Mouse (Mus musculus): ENCODE measurements around the gene Kcnq5. TPM values are rescaled to one million over a fixed set of nuclear protein-coding genes. Genes with fewer than 3 reads are reported as not detected.

The Kcnq5 gene
- polyA plus RNA-seq (2014; fragmentation: Nextera tagmentation; extraction: Ambion mirVana) = 1.4 and 2.2 TPM in 2 replicates

DNA sequence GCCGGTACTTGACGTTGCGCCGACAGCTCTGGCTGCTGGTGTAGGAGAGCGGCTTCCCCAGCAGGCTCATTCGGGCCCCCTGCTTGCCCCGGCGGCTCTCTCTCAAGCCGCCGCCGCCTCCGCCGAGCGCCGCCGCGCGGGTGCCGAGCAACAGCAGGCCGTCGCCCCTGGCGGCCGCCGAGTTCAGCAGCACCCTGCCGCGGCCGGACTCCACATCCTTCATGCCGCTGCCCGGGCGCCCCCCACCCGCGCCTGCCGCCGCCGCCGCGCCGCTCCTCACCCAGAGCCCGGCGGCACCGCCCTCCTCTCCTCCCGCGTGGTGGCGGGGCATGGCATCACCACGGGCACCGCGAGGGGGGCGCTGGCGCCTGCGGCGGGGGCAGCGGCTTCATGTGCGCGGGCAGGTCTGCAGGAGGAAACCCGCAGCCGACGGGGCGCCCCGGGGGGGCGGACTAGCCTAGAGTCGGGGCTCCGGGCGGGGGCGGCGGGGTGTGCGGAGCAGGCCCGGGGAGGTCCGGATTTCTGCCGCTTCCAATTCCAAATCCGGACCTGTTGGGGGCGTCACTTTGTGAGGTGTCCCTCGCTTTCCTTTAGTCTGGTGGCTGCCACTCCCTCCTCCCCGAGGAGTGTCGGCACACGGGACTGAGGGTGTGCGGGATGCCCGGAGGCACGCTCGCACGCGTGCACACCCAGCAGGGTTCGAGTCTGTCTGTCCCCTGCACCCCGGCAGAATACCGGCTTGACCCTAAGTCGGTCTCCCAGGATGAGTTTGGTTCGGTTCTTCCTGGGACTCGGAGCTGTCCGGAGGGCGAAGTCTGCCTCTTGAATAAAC lies at the start of gene Kcnq5:
Kcnq5 (minus strand) TSS at position 692 of the 832 bp plus-strand sequence.
- WGBS = under 1% methylated on average over 36 of the region's 89 CpGs
- H3K9me3 ChIP-seq (ENCODE audit: control insufficient read depth, low read length) = no peaks in the 10 kb centered on the region
- ATAC-seq (ENCODE audit: low read depth) = peak; percentile 86
- peak within 1 kb of the TSS; percentile 69 for H3K9ac ChIP-seq (ENCODE audit: low read depth, low read length)
- 0 out of 2 replicates have a peak, but pooled peaks cover 4% of the 10 kb centered on the region for H3K4me1 ChIP-seq (ENCODE audit: control insufficient read depth, insufficient read depth, low read length)
- peak within 1 kb of the TSS; percentile 64 for H3K4me3 ChIP-seq (ENCODE audit: low read depth, low read length)
- H3K27ac ChIP-seq (replicated peaks; ENCODE audit: low read depth, low read length) = peak within 1 kb of the TSS; percentile 58; the same call in 1 of the 2 replicates
- no peaks in the 10 kb centered on the region for H3K36me3 ChIP-seq (ENCODE audit: control insufficient read depth, insufficient read depth, low read length)
- peaks cover 4% of the 10 kb centered on the region; the same call in 1 of the 2 replicates for H3K27me3 ChIP-seq (replicated peaks; ENCODE audit: control insufficient read depth, insufficient read depth, low read length)
- H3K4me2 ChIP-seq (ENCODE audit: low read depth, low read length) = peak within 1 kb of the TSS; percentile 95
- peak; percentile 78 for DNase-seq (ENCODE audit: low spot score)

- H3K27me3 ChIP-seq (replicated peaks; ENCODE audit: control insufficient read depth, insufficient read depth, low read length) = no peaks in the 10 kb centered on the region
- no peaks in the 10 kb centered on the region for H3K9me3 ChIP-seq (ENCODE audit: control insufficient read depth, low read length)
Measured at GRCm38 (mm10) chr1:21979755-21980154, 18.0 kb upstream of the Kcnq5 start.

GRCm38 (mm10) chr1:21979292-21979691 lies 17.6 kb upstream of the Kcnq5 start:
- no peaks in the 10 kb centered on the region for H3K9me3 ChIP-seq (ENCODE audit: control insufficient read depth, low read length)
- H3K27me3 ChIP-seq (replicated peaks; ENCODE audit: control insufficient read depth, insufficient read depth, low read length) = no peaks in the 10 kb centered on the region
- WGBS = 38% methylated on average over 1 of the region's 1 CpGs
- ATAC-seq (ENCODE audit: low read depth) (no peak), DNase-seq (ENCODE audit: low spot score) (no peak)
- H3K27ac ChIP-seq (replicated peaks; ENCODE audit: low read depth, low read length) = no peak overlapping the region
- H3K9ac ChIP-seq (ENCODE audit: low read depth, low read length) = no peak overlapping the region
- H3K36me3 ChIP-seq (ENCODE audit: control insufficient read depth, insufficient read depth, low read length) = no peaks in the 10 kb centered on the region
- H3K4me2 ChIP-seq (ENCODE audit: low read depth, low read length) = no peak overlapping the region
- H3K4me3 ChIP-seq (ENCODE audit: low read depth, low read length) = no peak overlapping the region
- H3K4me1 ChIP-seq (ENCODE audit: control insufficient read depth, insufficient read depth, low read length) = no peaks in the 10 kb centered on the region

More at GRCm38 (mm10) chr1:21979755-21980154, 18.0 kb upstream of the Kcnq5 start:
- ATAC-seq (ENCODE audit: low read depth) = no peak
- H3K4me1 ChIP-seq (ENCODE audit: control insufficient read depth, insufficient read depth, low read length) = no peaks in the 10 kb centered on the region
- H3K4me2 ChIP-seq (ENCODE audit: low read depth, low read length) = no peak overlapping the region
- H3K36me3 ChIP-seq (ENCODE audit: control insufficient read depth, insufficient read depth, low read length) = no peaks in the 10 kb centered on the region
- no peak for DNase-seq (ENCODE audit: low spot score)
- no peak overlapping the region for H3K27ac ChIP-seq (replicated peaks; ENCODE audit: low read depth, low read length)
- H3K9ac ChIP-seq (ENCODE audit: low read depth, low read length) = no peak overlapping the region
- no peak overlapping the region for H3K4me3 ChIP-seq (ENCODE audit: low read depth, low read length)

DNA sequence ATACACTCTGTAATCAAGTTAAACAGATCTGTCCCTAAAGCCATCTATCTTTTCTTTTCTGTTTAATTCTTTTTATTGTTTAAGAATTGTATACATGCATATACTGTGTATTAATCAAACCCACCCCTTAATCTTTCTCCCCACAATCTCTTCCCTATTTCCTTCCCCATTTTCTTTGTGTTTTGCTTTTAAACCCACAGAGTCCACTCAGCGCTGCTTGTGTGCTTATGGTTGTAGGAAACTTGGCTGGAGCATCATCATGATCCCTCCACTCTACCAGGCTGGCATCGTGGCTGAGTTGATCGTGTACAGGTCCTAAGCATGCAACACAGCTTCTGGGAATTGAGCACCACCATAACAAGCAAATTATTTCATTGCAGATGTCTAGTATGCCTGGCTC lies 12.3 kb upstream of the Kcnq5 start:
- no peak for DNase-seq (ENCODE audit: low spot score)
- Histone ChIP-seq H3K27ac (replicated peaks; ENCODE audit: low read depth, low read length) (no peak overlapping the region), H3K9ac (ENCODE audit: low read depth, low read length) (no peak overlapping the region), H3K4me2 (ENCODE audit: low read depth, low read length) (no peak overlapping the region), H3K36me3 (ENCODE audit: control insufficient read depth, insufficient read depth, low read length) (no peaks in the 10 kb centered on the region), H3K4me1 (ENCODE audit: control insufficient read depth, insufficient read depth, low read length) (no peaks in the 10 kb centered on the region), H3K27me3 (replicated peaks; ENCODE audit: control insufficient read depth, insufficient read depth, low read length) (no peaks in the 10 kb centered on the region), H3K4me3 (ENCODE audit: low read depth, low read length) (no peak overlapping the region), H3K9me3 (ENCODE audit: control insufficient read depth, low read length) (no peaks in the 10 kb centered on the region)
- ATAC-seq (ENCODE audit: low read depth) = no peak
- WGBS = 90% methylated on average over 3 of the region's 3 CpGs

DNA sequence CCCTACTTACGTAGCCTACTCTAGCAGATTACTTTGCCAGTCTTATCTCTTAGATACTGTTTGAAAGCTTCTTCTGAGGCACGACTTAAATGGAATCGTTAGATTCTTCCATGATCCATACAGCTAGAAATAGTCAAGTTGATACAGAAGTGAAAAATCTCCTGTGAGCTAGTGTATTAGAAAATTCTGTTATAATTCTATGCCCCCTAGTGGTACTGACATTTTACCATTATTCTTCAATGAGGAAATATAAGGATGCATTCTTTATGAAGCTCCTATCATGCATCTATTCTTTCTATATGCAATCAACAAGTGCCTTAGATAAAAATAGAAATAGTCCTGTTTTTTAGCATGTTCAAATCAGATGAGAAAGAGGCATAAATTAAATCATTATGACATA lies 5.4 kb upstream of the Kcnq5 start:
- no peak overlapping the region for H3K4me3 ChIP-seq (ENCODE audit: low read depth, low read length)
- WGBS = 73% methylated on average over 3 of the region's 3 CpGs
- DNase-seq (ENCODE audit: low spot score) = peak; percentile 53
- H3K4me2 ChIP-seq (ENCODE audit: low read depth, low read length) = no peak overlapping the region
- no peak overlapping the region for H3K9ac ChIP-seq (ENCODE audit: low read depth, low read length)
- ATAC-seq (ENCODE audit: low read depth) = no peak
- 0 out of 2 replicates have a peak, but pooled peaks cover 2% of the 10 kb centered on the region for H3K4me1 ChIP-seq (ENCODE audit: control insufficient read depth, insufficient read depth, low read length)
- no peaks in the 10 kb centered on the region for H3K9me3 ChIP-seq (ENCODE audit: control insufficient read depth, low read length)
- peaks cover 4% of the 10 kb centered on the region; the same call in 1 of the 2 replicates for H3K27me3 ChIP-seq (replicated peaks; ENCODE audit: control insufficient read depth, insufficient read depth, low read length)
- H3K27ac ChIP-seq (replicated peaks; ENCODE audit: low read depth, low read length) = no peak overlapping the region
- no peaks in the 10 kb centered on the region for H3K36me3 ChIP-seq (ENCODE audit: control insufficient read depth, insufficient read depth, low read length)

- Histone ChIP-seq H3K4me1 (ENCODE audit: control insufficient read depth, insufficient read depth, low read length) (0 out of 2 replicates have a peak, but pooled peaks cover 4% of the 10 kb centered on the region), H3K4me3 (ENCODE audit: low read depth, low read length) (no peak overlapping the region), H3K27me3 (replicated peaks; ENCODE audit: control insufficient read depth, insufficient read depth, low read length) (peaks cover 4% of the 10 kb centered on the region; the same call in 1 of the 2 replicates), H3K9ac (ENCODE audit: low read depth, low read length) (no peak overlapping the region), H3K27ac (replicated peaks; ENCODE audit: low read depth, low read length) (no peak overlapping the region), H3K4me2 (ENCODE audit: low read depth, low read length) (peak overlapping the region; percentile 95; the same call in 1 of the 2 replicates), H3K9me3 (ENCODE audit: control insufficient read depth, low read length) (no peaks in the 10 kb centered on the region), H3K36me3 (ENCODE audit: control insufficient read depth, insufficient read depth, low read length) (no peaks in the 10 kb centered on the region)
- DNase-seq (ENCODE audit: low spot score) (no peak), ATAC-seq (ENCODE audit: low read depth) (no peak)
- 51% methylated on average over 16 of the region's 16 CpGs for WGBS
Measured at GRCm38 (mm10) chr1:21962896-21963864, 1.4 kb upstream of the Kcnq5 start.

DNA sequence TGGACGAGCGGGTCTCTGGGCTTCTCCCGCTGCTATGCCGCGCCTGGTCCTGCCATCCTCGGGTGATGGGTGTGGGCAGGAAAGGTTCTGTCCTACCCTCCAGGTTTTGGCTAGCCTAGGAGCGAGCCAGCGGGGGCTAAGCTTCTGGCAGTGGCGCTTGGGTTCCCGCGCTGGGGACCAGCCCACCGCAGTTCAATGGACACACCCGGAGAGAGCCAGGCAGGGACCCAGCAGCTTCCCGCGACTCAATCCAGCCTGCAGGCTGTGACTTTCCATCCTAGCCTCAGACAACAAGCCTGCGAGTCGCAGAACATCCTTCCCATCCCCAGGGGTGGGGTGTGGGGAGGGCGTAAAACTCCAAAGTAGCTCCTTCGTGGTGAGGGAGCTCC lies 335 bp upstream of the Kcnq5 start:
- H3K27me3 ChIP-seq (replicated peaks; ENCODE audit: control insufficient read depth, insufficient read depth, low read length) = peaks cover 4% of the 10 kb centered on the region; the same call in 1 of the 2 replicates
- H3K9ac ChIP-seq (ENCODE audit: low read depth, low read length) = peak overlapping the region; percentile 69
- 0 out of 2 replicates have a peak, but pooled peaks cover 4% of the 10 kb centered on the region for H3K4me1 ChIP-seq (ENCODE audit: control insufficient read depth, insufficient read depth, low read length)
- no peak overlapping the region for H3K27ac ChIP-seq (replicated peaks; ENCODE audit: low read depth, low read length)
- DNase-seq (ENCODE audit: low spot score) (peak; percentile 19), ATAC-seq (ENCODE audit: low read depth) (peak; percentile 20; the same call in 1 of the 2 replicates)
- peak overlapping the region; percentile 64 for H3K4me3 ChIP-seq (ENCODE audit: low read depth, low read length)
- H3K36me3 ChIP-seq (ENCODE audit: control insufficient read depth, insufficient read depth, low read length) = no peaks in the 10 kb centered on the region
- no peaks in the 10 kb centered on the region for H3K9me3 ChIP-seq (ENCODE audit: control insufficient read depth, low read length)
- WGBS = under 1% methylated on average over 18 of the region's 19 CpGs
- peak overlapping the region; percentile 95 for H3K4me2 ChIP-seq (ENCODE audit: low read depth, low read length)
